ENCODE assay signal across 27 mouse cellular contexts in the genomic region with DNA sequence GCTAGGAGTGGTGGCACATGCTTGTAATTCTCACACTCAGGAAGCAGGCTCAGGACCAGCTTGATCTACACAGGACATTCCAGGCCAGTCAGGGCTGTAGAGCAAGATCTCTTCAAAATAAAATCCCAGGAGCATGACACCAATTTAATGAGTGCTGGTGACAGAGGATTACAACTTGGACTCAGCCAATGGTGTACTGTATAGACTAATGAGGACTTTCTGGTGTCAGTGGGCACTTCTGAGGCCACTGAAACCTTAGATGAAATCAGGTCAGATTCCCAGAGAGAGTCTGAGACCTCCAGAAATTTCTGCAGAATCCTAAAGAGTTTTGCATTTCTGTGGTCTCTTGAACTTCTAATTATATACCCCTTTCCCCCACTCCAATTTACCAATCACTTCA. TPM values are rescaled to one million over a fixed set of nuclear protein-coding genes. Genes with fewer than 3 reads are reported as not detected.
"Had no signal": no experiment of that assay in that cellular context is flagged by ENCODE, and none has a peak within 500 bp of the region (broad histone marks: within the 10 kb centered on the region; RNA-seq: fewer than 3 reads in every experiment).

No protein-coding gene starts in this region.

- H3K27me3 ChIP-seq: heart, embryonic 12.5 days; hindbrain, embryonic 12.5 days; intestine, embryonic 15.5 days; kidney, embryonic 15.5 days; limb, embryonic 12.5 days; liver, embryonic 13.5 days; liver, embryonic 15.5 days had no signal

- H3K4me1 ChIP-seq: heart, embryonic 10.5 days; heart, embryonic 12.5 days; hindbrain, embryonic 10.5 days; hindbrain, embryonic 12.5 days; intestine, embryonic 15.5 days; limb, embryonic 10.5 days; liver, embryonic 13.5 days; liver, embryonic 15.5 days had no signal

- H3K4me3 ChIP-seq: gastrocnemius, adult 2 months; heart, embryonic 10.5 days; heart, embryonic 12.5 days; hindbrain, embryonic 10.5 days; hindbrain, embryonic 12.5 days; intestine, embryonic 15.5 days; kidney, embryonic 15.5 days; layer of hippocampus, adult 2 months; left cerebral cortex, adult 2 months; limb, embryonic 10.5 days; limb, embryonic 12.5 days; liver, embryonic 13.5 days; liver, embryonic 15.5 days had no signal

- H3K36me3 ChIP-seq: heart, embryonic 10.5 days; heart, embryonic 12.5 days; hindbrain, embryonic 10.5 days; hindbrain, embryonic 12.5 days; intestine, embryonic 15.5 days; kidney, embryonic 15.5 days; limb, embryonic 10.5 days; limb, embryonic 12.5 days; liver, embryonic 13.5 days; liver, embryonic 15.5 days had no signal

- ATAC-seq: hindbrain, embryonic 16.5 days; inflammation-experienced regulatory T-cells, adult 6 months; intestine, embryonic 15.5 days; intestine, postnatal 0 days; liver, postnatal 0 days had no signal

- H3K4me2 ChIP-seq: heart, embryonic 12.5 days; hindbrain, embryonic 12.5 days; hindbrain, embryonic 14.5 days; intestine, embryonic 15.5 days; kidney, embryonic 15.5 days; limb, embryonic 12.5 days; liver, embryonic 11.5 days; liver, embryonic 13.5 days; liver, embryonic 15.5 days had no signal

- H3K9me3 ChIP-seq: heart, embryonic 10.5 days; hindbrain, embryonic 12.5 days; intestine, embryonic 15.5 days; limb, embryonic 10.5 days; liver, embryonic 15.5 days had no signal

- H3K27ac ChIP-seq: gastrocnemius, adult 2 months; heart, embryonic 10.5 days; hindbrain, embryonic 10.5 days; hindbrain, embryonic 12.5 days; hindbrain, embryonic 14.5 days; intestine, embryonic 15.5 days; kidney, embryonic 15.5 days; layer of hippocampus, adult 2 months; left cerebral cortex, adult 2 months; limb, embryonic 10.5 days; limb, embryonic 12.5 days; liver, embryonic 13.5 days; liver, embryonic 15.5 days had no signal

- H3K9ac ChIP-seq: heart, embryonic 12.5 days; hindbrain, embryonic 12.5 days; hindbrain, embryonic 14.5 days; intestine, embryonic 15.5 days; kidney, embryonic 15.5 days; limb, embryonic 12.5 days; liver, embryonic 13.5 days; liver, embryonic 15.5 days; liver, postnatal 0 days had no signal

- DNase-seq: gastrocnemius, adult 2 months; gastrocnemius, postnatal 10 days; gastrocnemius, postnatal 25 days; heart, adult 18-20 months; heart, postnatal 10 days; heart, postnatal 4 days; kidney, postnatal 14 days; kidney, postnatal 36 days; liver; liver, embryonic 13.5 days; liver, postnatal 0 days had no signal

RNA-seq across cellular contexts. Expression of a gene that starts 57.9 kb away (rescaled TPM):
- polyA plus RNA-seq: inflammation-experienced regulatory T-cells, adult 6 months had no signal
